Mouse (Mus musculus) hindbrain, embryonic 15.5 days (tissue): Measurements from ENCODE around the gene Kl. TPM values are rescaled to one million over a fixed set of nuclear protein-coding genes. Genes with fewer than 3 reads are reported as not detected.

ENCODE experiments used
- ATAC-seq: fragments of 200-750 bp; cut with Nextera tagmentation; 2 replicates; pipeline ENCODE4 v1.8.0; 2017; ENCODE audit warnings: low read depth, moderate number of reproducible peaks, moderate TSS enrichment; ENCODE audit not compliant: low FRiP score
- H3K27ac ChIP-seq: fragments of 300-500 bp; sonication (generic); replicated peaks from 2 replicates; pipeline ENCODE4 v1.5.1; 2015; ENCODE audit warnings: mild to moderate bottlenecking, inconsistent platforms
- H3K27me3 ChIP-seq: fragments of 300-500 bp; sonication (generic); 2 replicates; pipeline ENCODE4 v1.6.1; 2015; ENCODE audit warnings: control low read depth, inconsistent platforms
- H3K36me3 ChIP-seq: fragments of 300-500 bp; sonication (generic); 2 replicates; pipeline ENCODE4 v1.6.1; 2015; ENCODE audit warnings: control low read depth, inconsistent platforms
- H3K4me1 ChIP-seq: fragments of 300-500 bp; sonication (generic); replicated peaks from 2 replicates; pipeline ENCODE4 v1.6.1; 2015; ENCODE audit warnings: control low read depth, inconsistent platforms
- H3K4me2 ChIP-seq: fragments of 300-500 bp; sonication (generic); 2 replicates; pipeline ENCODE4 v1.6.1; 2015; ENCODE audit warnings: moderate library complexity, mild to moderate bottlenecking, inconsistent platforms
- H3K4me3 ChIP-seq: fragments of 300-500 bp; sonication (generic); 2 replicates; pipeline ENCODE4 v1.5.1; 2015; ENCODE audit warnings: mild to moderate bottlenecking, inconsistent platforms
- H3K9ac ChIP-seq: fragments of 300-500 bp; sonication (generic); 2 replicates; pipeline ENCODE4 v1.6.1; 2015; ENCODE audit warnings: inconsistent platforms
- H3K9me3 ChIP-seq: fragments of 300-500 bp; sonication (generic); 2 replicates; pipeline ENCODE4 v1.6.1; 2016; ENCODE audit warnings: control low read depth, inconsistent platforms
- WGBS: fragments of 180-500 bp; shearing (Covaris S2); methylation state at CpG from one replicate; pipeline ENCODE4 v1.1.7; 2015; 5-methylcytosine and 5-hydroxymethylcytosine counted together
- polyA plus RNA-seq: library from polyadenylated mRNA; unstranded; fragments of >200 nt; fragmentation: Nextera tagmentation; extraction: Ambion mirVana; gene quantifications from 2 replicates; pipeline ENCODE4 v1.2.1, GENCODE M21; 2015

The Kl gene
- polyA plus RNA-seq, 1 experiment from 2014 or later, result 1.3 TPM

DNA sequence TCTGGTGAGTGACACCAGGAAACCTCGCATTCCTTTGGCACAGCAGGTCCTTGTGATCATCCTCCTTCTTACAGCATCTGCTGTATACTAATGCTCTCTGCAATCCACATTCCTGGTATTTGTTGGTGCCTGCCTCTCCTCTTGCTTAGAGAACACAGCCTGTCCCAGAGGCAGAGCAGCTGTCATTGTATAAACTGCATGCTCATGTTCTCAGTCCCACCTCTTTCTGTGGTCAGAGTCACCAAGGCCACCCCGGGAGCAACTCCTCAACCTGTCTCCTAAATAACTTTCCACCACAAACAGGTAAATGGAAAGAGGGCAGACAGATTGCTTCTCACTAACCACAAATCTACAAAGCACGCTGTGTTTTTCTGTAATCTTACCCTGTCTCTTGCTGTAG is 18.1 kb downstream of the Kl start:
- no peak overlapping the region for H3K4me3 ChIP-seq
- 58% methylated on average over 3 of the region's 3 CpGs for WGBS

DNA sequence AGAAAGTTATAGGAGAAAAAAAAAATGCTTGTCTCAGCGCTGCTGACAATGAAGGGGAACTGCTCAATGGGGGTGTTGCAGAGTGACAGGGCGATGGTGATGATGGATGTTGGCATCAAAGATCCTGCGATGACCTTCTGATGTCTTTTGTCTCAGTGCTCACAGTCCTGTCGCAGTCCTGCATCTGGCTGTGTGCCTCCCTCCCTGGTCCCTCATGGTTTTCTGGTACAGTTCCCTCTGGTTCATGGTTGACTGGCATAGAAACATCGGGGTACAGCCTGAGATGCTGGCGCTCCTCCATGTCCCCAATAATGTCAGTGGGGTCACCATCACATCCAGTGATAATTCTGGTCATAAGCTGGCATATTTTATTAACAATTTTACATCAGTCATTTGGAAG is 18.7 kb downstream of the Kl start:
- Histone ChIP-seq H3K9ac (no peak overlapping the region), H3K36me3 (no peaks in the 10 kb centered on the region), H3K9me3 (no peaks in the 10 kb centered on the region), H3K4me2 (no peak overlapping the region), H3K4me1 (no peaks in the 10 kb centered on the region), H3K27ac (no peak overlapping the region), H3K27me3 (no peaks in the 10 kb centered on the region), H3K4me3 (no peak overlapping the region)
- no peak for ATAC-seq
- WGBS, result 50% methylated on average over 6 of the region's 6 CpGs

More for the DNA sequence above, 18.1 kb downstream of the Kl start:
- Histone ChIP-seq H3K9me3 (no peaks in the 10 kb centered on the region), H3K4me1 (no peaks in the 10 kb centered on the region), H3K36me3 (no peaks in the 10 kb centered on the region), H3K27me3 (no peaks in the 10 kb centered on the region), H3K27ac (no peak overlapping the region), H3K4me2 (no peak overlapping the region), H3K9ac (no peak overlapping the region)
- no peak for ATAC-seq

- Histone ChIP-seq H3K4me1 (no peaks in the 10 kb centered on the region), H3K4me2 (no peak overlapping the region), H3K4me3 (no peak overlapping the region), H3K27ac (no peak overlapping the region), H3K9ac (no peak overlapping the region), H3K27me3 (no peaks in the 10 kb centered on the region), H3K36me3 (no peaks in the 10 kb centered on the region), H3K9me3 (no peaks in the 10 kb centered on the region)
- 81% methylated on average over 3 of the region's 3 CpGs for WGBS
- ATAC-seq, result no peak
These were observed 21.8 kb downstream of the Kl start for GRCm38 (mm10) chr5:150974226-150974625.

DNA sequence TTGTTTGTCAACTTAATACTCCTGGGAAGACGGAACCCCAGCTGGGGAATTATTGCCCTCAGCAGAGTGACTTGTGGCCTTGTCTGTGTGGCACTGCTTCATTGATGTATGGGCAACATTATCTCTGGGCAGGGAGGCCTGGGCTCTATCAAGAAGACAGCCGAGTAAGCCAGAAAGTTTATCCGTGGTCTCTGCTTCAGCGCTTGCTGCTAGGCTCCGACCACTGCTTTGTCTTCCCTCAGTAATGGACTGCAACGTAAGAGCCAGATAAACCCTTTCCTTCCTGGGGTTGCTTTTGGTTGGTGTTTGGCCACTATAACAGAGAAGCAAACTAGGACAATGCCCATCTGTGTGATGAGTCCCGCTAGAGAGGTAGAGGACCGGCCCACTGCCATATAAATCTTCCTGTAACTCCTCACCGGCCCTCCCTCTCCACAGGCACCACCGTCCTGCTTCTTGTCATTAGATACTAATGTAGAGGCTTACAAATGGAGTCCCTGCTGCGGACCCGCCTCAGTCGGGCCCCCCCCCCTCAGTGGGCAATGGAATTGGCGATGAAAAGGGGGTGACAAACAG is 25.1 kb downstream of the Kl start:
- H3K9me3 ChIP-seq, result no peaks in the 10 kb centered on the region
- no peaks in the 10 kb centered on the region for H3K36me3 ChIP-seq
- ATAC-seq, result no peak
- H3K27ac ChIP-seq, result no peak overlapping the region
- no peak overlapping the region for H3K4me2 ChIP-seq
- WGBS, result 73% methylated on average over 14 of the region's 14 CpGs
- no peak overlapping the region for H3K4me3 ChIP-seq
- H3K27me3 ChIP-seq, result no peaks in the 10 kb centered on the region
- H3K4me1 ChIP-seq, result no peaks in the 10 kb centered on the region
- no peak overlapping the region for H3K9ac ChIP-seq

- H3K27me3 ChIP-seq, result no peaks in the 10 kb centered on the region
- H3K4me2 ChIP-seq, result no peak overlapping the region
- H3K4me3 ChIP-seq, result no peak overlapping the region
- ATAC-seq, result no peak
- WGBS, result 85% methylated on average over 5 of the region's 5 CpGs
- no peaks in the 10 kb centered on the region for H3K36me3 ChIP-seq
- H3K9me3 ChIP-seq, result no peaks in the 10 kb centered on the region
- H3K9ac ChIP-seq, result no peak overlapping the region
- H3K4me1 ChIP-seq, result no peaks in the 10 kb centered on the region
- H3K27ac ChIP-seq, result no peak overlapping the region
These were observed 27.1 kb downstream of the Kl start for GRCm38 (mm10) chr5:150979341-150980136.

DNA sequence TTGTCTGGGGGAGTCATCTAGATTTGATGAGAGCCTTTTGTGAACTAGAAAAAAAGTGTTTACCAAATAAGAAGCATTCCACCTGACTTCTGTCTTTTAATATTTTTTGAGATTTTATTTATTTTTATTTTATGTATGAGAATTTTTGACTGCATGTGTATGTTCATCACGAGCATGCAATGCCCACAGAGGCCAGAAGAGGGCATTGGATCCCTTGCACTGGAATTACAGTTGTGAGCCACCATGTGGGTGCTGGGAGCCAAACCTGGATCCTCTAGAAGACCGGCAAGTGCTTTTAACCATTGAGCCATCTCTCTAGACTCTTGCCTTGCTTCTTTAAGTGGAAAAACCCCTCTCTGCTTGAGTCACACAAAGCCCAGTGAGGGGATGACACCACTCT is 29.7 kb downstream of the Kl start:
- Histone ChIP-seq H3K36me3 (no peaks in the 10 kb centered on the region), H3K9me3 (no peaks in the 10 kb centered on the region), H3K4me1 (no peaks in the 10 kb centered on the region), H3K4me2 (no peak overlapping the region), H3K27ac (no peak overlapping the region), H3K4me3 (no peak overlapping the region), H3K27me3 (no peaks in the 10 kb centered on the region), H3K9ac (no peak overlapping the region)
- WGBS, result 97% methylated on average over 2 of the region's 2 CpGs
- ATAC-seq, result no peak

GRCm38 (mm10) chr5:150994096-150994495 is 41.7 kb downstream of the Kl start:
- no peaks in the 10 kb centered on the region for H3K27me3 ChIP-seq
- no peaks in the 10 kb centered on the region for H3K9me3 ChIP-seq
- no peak for ATAC-seq
- H3K27ac ChIP-seq, result no peak overlapping the region
- H3K36me3 ChIP-seq, result no peaks in the 10 kb centered on the region
- no peak overlapping the region for H3K4me3 ChIP-seq
- H3K4me1 ChIP-seq, result no peaks in the 10 kb centered on the region
- 92% methylated on average over 7 of the region's 7 CpGs for WGBS
- H3K4me2 ChIP-seq, result no peak overlapping the region
- H3K9ac ChIP-seq, result no peak overlapping the region

GRCm38 (mm10) chr5:150996586-150996985 is 44.2 kb downstream of the Kl start:
- no peak for ATAC-seq
- Histone ChIP-seq H3K4me2 (no peak overlapping the region), H3K9me3 (no peaks in the 10 kb centered on the region), H3K4me1 (no peaks in the 10 kb centered on the region), H3K9ac (no peak overlapping the region), H3K27ac (no peak overlapping the region), H3K4me3 (no peak overlapping the region), H3K27me3 (no peaks in the 10 kb centered on the region), H3K36me3 (no peaks in the 10 kb centered on the region)
- WGBS, result 68% methylated on average over 2 of the region's 2 CpGs

DNA sequence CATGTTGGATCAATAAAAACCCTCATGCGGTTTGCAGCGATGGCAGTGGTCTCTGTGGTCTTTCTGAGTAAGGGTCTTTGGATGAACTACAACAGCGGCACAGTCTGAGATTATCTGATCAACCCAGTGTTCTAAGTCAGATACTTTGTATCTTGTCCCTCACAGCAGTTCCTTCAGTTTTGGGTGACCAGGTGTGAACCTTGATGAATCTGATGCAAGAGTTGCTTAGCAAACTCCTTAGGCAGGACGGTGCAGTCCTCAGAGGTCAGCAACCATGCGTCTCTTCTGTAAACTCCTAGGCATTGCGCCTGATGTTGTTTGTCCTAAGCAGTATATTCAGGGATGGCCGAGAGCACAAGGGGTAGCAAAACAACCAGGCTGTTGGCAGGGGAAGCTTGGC is 48.7 kb downstream of the Kl start:
- Histone ChIP-seq H3K4me3 (no peak overlapping the region), H3K36me3 (no peaks in the 10 kb centered on the region), H3K4me1 (no peaks in the 10 kb centered on the region), H3K27ac (no peak overlapping the region), H3K27me3 (no peaks in the 10 kb centered on the region), H3K9me3 (no peaks in the 10 kb centered on the region), H3K9ac (no peak overlapping the region), H3K4me2 (no peak overlapping the region)
- ATAC-seq, result no peak
- 94% methylated on average over 7 of the region's 7 CpGs for WGBS

DNA sequence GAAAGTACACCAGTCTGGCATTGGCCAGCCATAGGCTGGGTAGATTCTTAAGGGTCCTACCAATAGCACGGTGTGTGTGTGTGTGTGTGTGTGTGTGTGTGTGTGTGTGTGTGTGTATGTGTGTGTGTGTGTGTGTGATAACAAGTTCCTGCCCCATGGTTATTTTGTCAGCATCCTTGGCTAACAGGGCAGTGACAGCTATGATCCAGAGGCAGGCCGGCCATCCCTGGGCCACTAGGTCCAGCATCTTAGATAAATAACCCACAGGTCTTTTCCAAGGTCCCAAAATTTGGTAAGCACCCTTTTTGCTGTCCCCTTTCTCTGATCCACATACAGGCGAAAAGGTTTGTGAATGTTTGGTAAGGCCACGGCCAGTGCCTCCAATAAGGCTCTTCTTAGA is 49.6 kb downstream of the Kl start:
- Histone ChIP-seq H3K36me3 (no peaks in the 10 kb centered on the region), H3K4me1 (no peaks in the 10 kb centered on the region), H3K9me3 (no peaks in the 10 kb centered on the region), H3K9ac (no peak overlapping the region), H3K27ac (no peak overlapping the region), H3K4me2 (no peak overlapping the region), H3K27me3 (no peaks in the 10 kb centered on the region), H3K4me3 (no peak overlapping the region)
- no peak for ATAC-seq
- WGBS, result 98% methylated on average over 4 of the region's 4 CpGs

GRCm38 (mm10) chr5:151004216-151004755 is 51.9 kb downstream of the Kl start:
- Histone ChIP-seq H3K4me2 (no peak overlapping the region), H3K9ac (no peak overlapping the region), H3K9me3 (no peaks in the 10 kb centered on the region), H3K4me3 (no peak overlapping the region), H3K27ac (no peak overlapping the region), H3K36me3 (no peaks in the 10 kb centered on the region), H3K27me3 (no peaks in the 10 kb centered on the region), H3K4me1 (no peaks in the 10 kb centered on the region)
- no peak for ATAC-seq
- WGBS, result 95% methylated on average over 1 of the region's 1 CpGs

DNA sequence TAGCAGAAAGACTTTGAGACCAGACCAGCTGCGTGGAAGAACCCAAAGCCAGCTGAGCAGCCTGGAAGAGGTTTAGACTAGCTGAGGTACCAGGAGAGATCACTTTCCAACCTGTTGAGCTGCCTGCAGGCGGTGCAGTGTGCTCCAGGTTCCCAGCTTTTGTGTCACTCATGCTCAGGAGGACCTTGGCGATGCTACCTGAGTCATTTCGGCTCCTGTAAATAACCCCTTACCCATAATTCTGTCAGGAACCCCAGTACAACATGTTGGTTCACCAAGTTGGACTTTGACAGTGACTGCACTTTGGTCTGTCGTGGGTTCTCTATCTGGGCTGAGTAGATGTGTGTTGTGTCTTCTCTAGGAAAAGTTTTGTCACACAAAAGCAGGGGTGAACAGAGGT is 66.0 kb downstream of the Kl start:
- 82% methylated on average over 5 of the region's 5 CpGs for WGBS
- no peak overlapping the region for H3K4me3 ChIP-seq
- no peak overlapping the region for H3K27ac ChIP-seq
- ATAC-seq, result no peak
- H3K4me1 ChIP-seq, result peaks cover 16% of the 10 kb centered on the region
- H3K9me3 ChIP-seq, result no peaks in the 10 kb centered on the region
- H3K9ac ChIP-seq, result no peak overlapping the region
- no peaks in the 10 kb centered on the region for H3K36me3 ChIP-seq
- no peak overlapping the region for H3K4me2 ChIP-seq
- no peaks in the 10 kb centered on the region for H3K27me3 ChIP-seq
